Mouse (Mus musculus): ENCODE measurements around the gene Ano10.

Gene Ano10

DNA sequence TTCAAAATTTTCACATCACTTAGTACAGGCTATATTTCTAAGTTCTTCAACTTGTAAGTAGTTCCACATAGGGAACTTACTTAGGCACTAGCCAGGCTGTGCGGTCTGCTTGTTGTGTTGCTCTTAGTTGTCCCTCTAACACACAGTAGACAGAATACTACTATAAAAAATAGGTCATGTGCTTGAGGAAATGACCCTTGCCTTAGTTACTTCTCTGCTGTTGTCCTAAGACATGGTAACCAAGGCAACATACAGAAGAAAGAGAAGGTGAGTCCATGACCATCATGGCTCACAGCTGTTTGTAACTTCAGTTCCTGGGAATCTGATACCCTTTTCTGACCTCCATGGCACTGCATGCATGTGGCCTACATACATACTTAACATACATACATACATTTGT lies 139.0 kb downstream of the Ano10 start:
- no peak for DNase-seq (ENCODE audit: low spot score)

DNA sequence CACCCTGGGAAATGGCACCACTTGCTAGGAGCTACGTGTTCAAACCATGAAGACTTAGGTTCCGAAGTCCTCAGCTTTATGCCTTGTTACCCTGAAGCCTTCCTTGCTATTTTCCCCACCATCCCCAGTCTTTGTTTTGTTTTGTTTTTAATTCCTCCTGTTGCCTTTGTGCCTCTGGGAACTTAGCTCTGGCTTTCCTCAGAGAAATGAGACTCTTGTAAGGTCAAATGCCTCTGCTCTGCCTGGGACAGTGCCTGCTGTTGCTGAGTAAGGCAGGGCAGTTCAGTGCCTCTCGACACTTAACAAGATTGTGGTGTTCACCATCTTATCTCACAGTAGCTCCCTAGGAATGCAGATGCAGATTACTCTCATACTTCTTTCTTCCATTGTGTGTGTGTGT lies 140.8 kb downstream of the Ano10 start:
- no peak for DNase-seq (ENCODE audit: low spot score)

DNA sequence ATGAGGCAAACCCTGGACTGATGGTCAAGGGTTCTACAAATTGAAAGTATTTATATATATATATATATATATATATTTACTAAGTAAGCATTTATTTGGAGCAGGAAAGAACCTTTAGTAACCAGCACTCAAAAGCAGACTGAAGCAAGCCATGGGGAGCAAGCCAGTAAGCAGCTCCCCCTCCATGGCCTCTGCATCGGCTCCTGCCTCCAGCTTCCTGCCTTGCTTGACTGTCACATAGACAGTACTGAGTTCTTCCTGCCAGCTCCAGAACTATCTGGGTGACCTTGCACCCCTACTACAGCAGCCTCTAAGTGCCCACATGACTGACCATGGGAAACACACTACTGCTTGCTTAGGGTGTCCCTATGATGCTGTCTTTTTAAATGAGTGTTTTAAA lies 141.7 kb downstream of the Ano10 start:
- DNase-seq (ENCODE audit: low spot score): no peak

DNA sequence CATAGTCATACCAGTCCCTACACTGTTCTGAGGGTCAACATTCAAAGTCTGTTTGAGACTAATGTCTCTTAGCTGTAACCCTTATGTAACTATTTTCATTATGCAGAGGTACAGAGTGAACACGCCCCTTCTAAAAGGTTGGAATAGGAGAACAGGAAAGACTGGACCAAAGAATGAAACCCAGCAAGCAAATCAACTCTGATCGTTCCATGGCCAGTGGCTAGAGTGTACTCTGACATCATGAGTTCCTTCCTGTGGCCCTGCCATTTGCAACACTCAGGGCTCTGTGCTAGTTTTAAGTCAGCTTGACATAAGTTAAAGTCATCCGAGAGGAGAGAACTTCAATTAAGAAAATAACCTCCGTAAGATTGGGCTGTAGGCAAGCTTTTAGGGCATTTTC lies 142.2 kb downstream of the Ano10 start:
- no peak for DNase-seq (ENCODE audit: low spot score)

DNA sequence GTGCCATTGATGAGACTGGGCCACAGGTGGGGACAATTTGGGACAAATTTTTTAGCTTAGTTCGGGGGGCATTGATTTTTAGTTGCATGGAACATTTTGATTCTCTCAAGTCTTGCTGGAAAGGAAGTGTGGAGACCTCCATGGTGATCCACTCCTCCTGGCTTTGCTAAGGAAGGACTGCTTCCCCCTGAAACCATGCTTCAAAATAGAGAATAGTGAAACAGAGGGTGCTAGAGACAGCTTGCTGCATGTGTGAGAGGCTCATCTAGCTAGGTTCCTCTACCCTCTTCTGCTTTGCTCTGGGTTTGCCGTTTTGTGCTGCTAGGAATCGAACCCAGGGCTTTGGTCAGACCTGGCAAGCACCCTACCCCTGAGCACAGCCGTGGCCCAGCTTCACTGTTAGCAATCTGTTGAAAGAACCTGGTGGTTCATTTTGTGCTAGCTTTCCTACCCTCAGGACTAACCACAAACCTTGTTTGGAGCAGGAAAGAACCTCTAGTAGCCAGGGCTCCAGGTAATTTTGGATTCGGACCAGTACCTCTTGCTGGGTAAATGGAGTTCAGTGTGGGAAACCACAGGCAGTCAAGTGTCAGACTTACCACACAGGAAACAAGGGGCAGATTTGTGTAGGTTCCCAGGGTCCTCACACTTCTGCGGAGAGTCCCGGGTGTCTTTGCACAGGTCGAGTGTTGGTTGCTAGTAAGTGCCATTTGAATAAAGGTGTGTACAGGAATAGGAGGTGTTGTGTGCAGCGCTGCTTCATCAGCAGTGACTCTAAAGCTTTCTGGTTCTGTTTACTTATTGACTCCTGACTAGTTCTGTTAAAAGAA lies 144.0 kb downstream of the Ano10 start:
- no peak for DNase-seq (ENCODE audit: low spot score)

DNA sequence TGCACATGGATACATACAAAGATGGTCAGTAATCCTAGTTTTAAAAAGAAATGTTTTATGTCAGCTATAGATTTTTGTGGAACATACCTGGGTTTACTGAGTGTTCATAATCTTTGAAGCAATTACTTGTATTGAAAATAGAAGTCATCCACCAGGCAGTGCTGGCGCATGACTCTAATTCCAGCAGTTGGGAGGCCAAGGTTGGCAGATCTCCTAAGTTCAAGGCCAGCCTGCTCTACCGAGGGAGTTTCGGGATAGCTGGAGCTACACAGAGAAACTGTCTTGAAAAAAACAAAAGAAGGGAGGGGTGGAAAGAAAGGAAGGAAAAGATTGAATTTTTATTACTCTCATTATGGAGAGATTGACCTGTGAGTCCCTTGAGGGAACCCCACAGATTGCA lies 145.9 kb downstream of the Ano10 start:
- DNase-seq (ENCODE audit: low spot score): no peak

DNA sequence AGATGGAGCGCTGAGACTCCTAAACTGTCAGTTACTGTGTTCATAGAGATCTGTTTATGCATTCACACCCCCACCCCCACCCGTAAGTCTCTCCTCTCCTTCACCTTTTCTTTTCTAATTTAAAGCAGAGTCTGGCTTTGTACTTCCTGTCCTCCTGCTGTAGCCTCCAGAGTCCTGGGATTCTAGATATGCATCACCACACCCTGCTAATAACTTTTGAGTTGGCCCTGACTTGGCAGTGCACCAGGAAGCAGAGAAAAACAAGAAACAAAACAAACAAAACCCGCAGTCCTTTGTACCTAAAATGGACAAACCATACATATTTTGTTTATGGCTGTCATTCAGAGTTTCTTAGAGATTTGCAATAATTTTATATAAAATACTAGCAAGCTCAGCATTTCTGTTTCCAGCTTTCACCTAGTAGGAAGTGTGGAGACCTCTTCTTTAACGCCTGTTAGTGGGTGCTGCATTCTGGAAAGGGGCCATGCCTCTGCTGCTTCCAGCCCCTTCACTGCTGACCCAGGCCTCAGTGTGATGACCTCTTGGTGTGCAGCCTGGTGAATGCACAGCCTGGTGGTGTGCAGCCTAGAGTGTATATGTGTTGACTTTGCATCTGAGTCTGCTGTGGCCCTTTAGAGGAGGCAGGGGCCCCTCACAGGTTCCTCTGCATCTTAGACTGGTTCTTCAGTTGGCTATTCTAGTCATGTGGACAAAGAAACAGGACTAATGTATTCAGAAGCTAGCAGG lies 147.9 kb downstream of the Ano10 start:
- no peak for DNase-seq (ENCODE audit: low spot score)

DNA sequence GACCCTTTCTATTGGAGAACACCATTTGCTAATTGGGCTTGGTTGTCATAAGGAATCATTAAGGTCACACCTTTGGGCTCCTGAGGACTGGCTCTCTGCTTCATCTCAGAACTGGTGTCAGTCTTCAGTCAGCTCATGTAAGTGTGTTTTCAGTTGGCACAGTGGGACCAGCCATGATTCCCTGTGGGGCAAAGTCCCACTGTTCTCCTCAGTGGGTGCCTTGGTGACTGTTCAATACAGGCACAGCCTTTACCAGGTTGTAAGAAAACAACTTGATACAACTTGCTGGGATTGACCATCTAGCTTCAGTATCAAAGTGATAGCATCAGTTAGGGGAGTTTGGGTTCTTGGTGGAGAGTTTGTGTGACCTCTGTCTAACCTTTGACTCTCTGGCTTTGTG lies 148.5 kb downstream of the Ano10 start:
- DNase-seq (ENCODE audit: low spot score): no peak

DNA sequence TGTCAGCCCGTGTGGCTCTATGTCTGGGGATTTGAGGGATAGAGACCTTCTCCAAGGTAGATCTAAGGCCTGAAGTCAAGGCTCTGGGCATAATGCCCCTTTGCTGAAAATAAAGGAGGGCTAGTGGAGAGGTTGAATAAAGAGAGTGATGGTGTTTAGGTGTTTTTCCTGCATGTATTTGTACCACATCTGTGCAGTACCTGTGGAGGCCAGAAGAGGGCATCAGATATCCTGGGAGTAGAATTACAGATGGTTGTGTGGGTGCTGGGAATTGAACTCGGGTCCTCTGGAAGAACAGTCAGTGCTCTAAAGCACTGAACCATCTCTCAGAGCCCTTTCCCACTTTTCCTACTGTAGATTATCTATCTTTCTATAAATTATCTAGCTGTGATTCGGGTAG lies 149.4 kb downstream of the Ano10 start:
- DNase-seq (ENCODE audit: low spot score): no peak

DNA sequence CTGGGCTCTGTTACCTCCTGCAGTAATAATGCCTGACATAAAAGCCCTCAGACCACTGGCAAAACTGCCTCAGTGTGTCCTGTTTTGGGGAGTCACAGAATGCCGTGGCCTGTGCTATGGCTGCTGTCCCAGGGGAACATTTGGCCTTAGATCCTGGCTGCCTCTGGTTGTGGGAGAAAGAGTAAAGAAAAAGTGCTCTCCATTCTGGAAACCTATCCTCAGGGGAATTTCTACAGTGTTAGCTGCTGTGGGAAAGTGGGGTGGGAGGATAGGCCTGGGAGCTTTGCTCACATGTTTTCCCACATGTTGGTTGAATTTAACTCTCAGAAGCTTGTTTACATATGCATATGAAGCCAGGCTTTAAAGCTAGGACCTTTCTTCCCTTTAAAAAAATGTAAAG lies 151.0 kb downstream of the Ano10 start:
- no peak for DNase-seq (ENCODE audit: low spot score)

DNA sequence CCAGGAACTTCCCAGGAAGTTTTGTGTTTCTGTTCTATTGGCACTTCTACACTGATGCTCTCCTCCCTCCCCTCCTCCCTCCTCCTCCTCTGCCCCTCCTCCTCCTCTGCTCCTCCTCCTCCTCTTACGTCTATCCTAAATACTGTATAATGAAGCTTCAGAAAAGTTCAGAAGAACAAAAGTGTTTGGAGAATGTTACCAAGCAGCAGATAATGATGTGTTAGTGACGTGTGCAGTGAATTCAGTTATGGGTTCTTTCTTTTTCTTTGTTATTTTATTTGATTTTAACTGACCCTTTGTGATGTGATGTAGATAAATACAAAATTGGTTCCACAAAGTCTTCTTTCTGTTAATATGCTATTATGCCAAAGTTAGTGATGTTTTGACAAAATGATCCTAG lies 155.0 kb downstream of the Ano10 start:
- DNase-seq (ENCODE audit: low spot score): no peak

DNA sequence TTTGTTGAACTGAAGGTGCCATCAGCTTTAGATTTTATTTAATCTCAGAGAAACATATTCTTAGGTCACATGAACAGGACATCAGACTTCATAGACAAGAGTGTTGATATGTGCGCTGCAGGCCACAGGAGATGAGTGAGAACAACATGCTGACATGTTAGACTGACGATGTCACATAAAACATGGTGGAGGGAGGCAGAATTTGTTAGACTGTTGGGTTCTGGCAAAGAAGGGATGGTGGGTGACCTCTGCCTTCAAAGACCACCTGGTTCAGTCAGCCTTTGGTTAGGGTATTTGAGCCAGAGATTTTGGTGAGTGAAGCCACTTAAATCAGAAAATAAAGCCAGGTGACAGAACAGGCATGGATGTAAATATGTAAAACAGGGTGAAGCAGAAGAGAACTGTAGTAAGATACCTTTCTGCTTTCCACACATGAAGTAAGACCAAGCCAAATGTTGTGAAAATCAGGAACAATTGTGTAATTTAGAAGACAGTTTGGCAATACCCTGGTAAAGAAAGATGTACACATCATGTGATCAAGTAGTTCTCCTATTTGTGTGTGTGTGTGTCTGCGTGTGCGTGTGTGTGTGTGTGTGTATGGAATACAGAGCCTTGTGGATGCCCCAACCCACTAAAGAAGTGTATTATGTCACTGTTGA lies 155.7 kb downstream of the Ano10 start:
- no peak for DNase-seq (ENCODE audit: low spot score)

DNA sequence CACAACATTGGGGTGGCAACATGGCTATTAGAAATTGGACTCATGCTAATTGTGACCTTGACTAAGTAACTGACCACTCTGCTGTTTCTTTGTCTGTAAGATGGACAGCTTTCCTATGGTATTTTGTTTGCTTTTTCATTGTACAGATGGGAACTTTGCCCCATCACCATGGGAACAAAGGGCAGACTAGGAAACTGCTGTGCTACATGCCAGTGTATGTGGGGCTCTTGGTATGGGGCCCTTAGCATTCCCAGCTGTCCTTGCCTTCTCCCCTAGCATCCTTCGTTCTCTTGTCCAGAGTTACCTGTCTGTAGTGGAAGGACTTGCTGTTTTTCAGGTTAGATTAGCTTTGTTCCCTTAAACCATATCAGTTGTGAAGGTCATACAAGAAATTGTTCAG lies 156.3 kb downstream of the Ano10 start:
- DNase-seq (ENCODE audit: low spot score): no peak

DNA sequence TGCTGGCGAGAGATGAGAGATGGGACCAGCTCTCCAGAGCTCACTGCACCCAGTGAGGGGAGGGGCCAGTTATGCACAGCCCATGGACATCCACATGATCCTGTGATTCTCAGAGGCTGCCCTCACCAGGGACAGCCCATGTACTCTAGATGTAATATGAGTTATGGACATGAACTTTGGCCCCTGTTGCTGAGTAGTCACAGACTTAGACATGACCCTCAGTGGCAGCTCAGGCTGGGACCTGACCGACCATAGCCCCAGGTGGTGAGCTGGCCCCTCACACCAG lies 158.4 kb downstream of the Ano10 start:
- DNase-seq (ENCODE audit: low spot score): no peak

DNA sequence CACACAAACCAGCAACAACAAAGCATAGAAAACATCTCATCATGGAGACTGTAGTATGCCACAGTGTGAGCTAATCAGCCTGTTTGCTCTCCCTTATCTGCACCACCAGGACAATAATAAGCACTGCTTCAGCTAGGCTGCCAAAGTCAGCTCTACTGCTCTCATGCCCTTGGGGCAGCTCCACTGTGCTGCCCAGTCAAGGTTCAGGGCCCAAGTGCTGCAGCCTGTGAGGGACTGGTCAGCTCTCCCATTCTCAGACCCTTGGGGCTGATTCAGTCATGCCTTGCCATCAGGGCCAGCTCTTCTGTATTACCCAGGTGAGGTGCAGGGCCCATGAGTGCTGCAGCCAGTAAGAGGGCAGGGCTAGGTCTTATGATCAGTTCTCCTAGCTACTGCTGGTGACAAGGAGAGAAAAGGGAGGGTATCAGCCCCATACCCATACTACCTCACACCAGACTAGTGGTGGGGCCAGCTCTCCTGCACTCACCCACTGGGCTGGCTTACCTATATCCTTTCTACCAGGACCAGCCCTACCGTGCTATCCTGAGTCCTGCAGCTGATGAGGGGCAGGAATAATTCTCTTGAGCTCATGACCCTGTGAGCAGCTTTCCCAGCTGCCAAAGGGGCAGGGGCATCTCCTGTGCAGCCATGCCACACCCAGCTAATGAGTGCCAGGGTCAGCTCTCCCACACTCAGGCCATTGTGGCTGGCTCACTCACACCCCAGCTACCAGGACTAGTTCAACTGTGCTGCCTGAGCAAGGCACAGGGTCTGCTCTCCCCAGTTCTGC lies 158.9 kb downstream of the Ano10 start:
- DNase-seq (ENCODE audit: low spot score): no peak

DNA sequence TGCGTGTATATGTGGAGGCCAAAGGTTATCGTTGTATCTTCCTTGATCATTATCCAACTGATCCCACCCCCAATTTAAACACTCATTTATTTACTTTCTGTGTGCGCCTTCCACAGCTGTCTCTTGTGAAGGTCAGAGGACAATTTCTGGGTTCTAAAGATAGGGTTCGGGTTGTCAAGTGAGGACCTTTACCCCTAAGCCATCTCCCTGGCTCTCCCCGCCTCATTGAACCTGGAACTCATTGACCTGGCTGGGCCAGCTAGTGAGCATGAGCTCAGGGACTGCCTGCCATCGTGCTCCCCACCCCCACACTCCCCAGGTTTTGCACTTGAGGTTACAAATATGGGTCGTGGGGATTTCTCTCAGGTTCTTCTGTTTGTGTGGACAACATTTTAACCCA lies 162.1 kb downstream of the Ano10 start:
- DNase-seq (ENCODE audit: low spot score): peak; percentile 70

DNA sequence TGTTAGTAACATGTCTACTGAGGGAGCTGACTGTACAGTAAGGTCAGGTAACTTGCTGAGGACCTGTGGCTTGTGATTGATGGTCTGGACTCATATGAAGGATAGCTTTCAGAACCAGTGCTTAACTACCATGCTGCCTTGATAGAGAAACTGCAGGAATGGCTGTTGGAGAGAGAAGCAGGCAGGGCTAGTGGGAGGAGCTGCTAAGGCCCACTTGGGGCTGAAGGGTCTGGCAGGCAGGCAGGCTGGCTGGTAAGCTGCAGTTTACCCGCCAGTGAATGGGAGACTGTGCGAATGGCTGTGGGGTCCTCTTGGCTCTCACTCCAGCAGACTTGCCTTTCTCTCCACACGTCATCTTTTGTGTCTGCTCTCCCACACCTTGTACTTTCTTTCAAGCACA lies 163.6 kb downstream of the Ano10 start:
- no peak for DNase-seq (ENCODE audit: low spot score)

DNA sequence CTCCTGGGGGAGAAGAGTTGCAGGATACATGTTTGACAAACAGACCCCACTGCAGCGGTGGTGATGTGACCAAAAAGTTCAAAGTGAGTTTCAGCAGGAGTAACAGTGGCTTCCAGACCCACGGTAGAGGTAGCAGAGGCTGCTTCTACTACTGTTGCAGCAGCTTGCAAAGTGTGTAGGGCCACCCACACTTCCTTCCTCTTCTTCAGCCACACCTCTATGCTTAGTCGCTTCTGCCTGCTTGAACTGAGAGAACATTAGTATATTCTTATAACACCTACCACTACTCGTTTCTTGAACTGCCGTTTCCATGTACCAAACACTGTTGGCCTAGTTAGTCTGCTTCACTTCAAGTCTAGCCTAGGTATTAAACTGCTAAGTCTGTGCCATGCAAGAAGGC lies 165.5 kb downstream of the Ano10 start:
- no peak for DNase-seq (ENCODE audit: low spot score)

DNA sequence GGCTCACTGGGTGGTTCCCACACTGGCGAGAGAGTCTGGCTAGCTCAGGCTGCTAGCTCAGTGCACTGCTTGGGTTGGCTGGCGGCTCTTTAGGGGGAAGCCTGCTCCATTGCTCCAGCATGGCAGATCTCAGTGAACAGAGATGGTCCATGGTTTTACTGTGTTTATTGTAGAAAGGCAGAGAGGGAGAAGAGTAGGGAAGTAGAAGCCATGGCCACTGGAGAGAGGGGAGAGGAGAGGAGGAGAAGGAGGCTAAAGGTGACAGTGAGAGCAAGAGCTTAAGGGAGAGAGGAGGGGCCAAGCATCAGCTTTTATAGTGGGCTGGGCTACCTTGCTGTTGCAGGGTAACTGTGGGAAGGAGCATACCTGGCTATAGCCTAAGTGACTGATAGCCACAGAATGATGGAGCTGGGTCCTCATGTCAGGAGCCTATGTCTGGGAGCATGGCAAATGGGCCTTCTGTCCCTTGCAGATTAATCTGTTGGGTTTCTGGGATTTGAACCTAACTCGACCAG lies 166.9 kb downstream of the Ano10 start:
- no peak for DNase-seq (ENCODE audit: low spot score)

DNA sequence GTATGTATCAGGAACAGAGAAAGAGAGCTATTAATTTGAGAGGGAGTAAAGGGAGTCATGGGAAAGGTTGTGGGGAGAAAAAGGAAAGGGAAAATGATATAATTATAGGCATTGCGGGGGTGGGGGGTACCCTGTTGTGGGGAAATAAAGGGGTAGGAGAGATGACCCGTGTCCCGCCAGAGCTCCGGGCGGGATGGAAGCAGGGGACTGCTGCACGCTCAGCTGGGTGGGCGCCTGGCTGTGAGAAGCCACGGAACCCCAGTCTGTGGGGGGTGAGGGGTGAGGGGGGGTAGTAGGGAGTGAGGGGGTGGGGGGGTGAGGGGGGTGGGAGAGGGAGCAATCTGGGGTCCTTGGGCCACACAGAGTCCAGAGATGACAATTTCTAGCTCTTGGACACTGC lies 167.4 kb downstream of the Ano10 start:
- no peak for DNase-seq (ENCODE audit: low spot score)
